Comparison of ENCODE assay signal across 12 mouse cellular contexts in genomic region chr7:63940321-63940720, GRCm38 (mm10). TPM values are rescaled to one million over a fixed set of nuclear protein-coding genes. Genes with fewer than 3 reads are reported as not detected.
DNase-seq lines count a peak whose midpoint lies in the region; ATAC-seq and TF ChIP-seq lines count a peak whose summit lies in the region.
"Had no signal": no experiment of that assay in that cellular context is flagged by ENCODE, and none has a peak within 500 bp of the region (broad histone marks: within the 10 kb centered on the region; RNA-seq: fewer than 3 reads in every experiment).

No protein-coding gene starts in this region.

- H3K4me2 ChIP-seq in lung, embryonic 14.5 days: no peak overlapping the region
- H3K4me2 ChIP-seq in liver, embryonic 16.5 days (ENCODE audit: low read depth, low read length): peak overlapping the region; percentile 100

- H3K9me3 ChIP-seq in lung, embryonic 14.5 days (ENCODE audit: low read depth, low read length): no peaks in the 10 kb centered on the region
- no peaks in the 10 kb centered on the region for H3K9me3 ChIP-seq in liver, embryonic 16.5 days (replicated peaks; ENCODE audit: control insufficient read depth, low read length)
- H3K9me3 ChIP-seq: forebrain, embryonic 12.5 days; midbrain, embryonic 12.5 days had no signal

- ATAC-seq in lung, embryonic 14.5 days (ENCODE audit: insufficient read depth): no peak
- no peak for ATAC-seq in liver, embryonic 16.5 days (ENCODE audit: low read depth)
- no peak for ATAC-seq in monocyte, adult 5-6 weeks (replicated peaks; ENCODE audit: insufficient number of reproducible peaks, low FRiP score, low TSS enrichment, poor library complexity, severe bottlenecking)
- ATAC-seq: Patski had no signal

- no peaks in the 10 kb centered on the region for H3K36me3 ChIP-seq in lung, embryonic 14.5 days (ENCODE audit: insufficient read depth)
- H3K36me3 ChIP-seq in liver, embryonic 16.5 days (ENCODE audit: control insufficient read depth, insufficient read depth): no peaks in the 10 kb centered on the region
- H3K36me3 ChIP-seq: forebrain, embryonic 12.5 days; midbrain, embryonic 12.5 days had no signal

- H3K4me1 ChIP-seq in lung, embryonic 14.5 days (ENCODE audit: insufficient read depth): no peaks in the 10 kb centered on the region
- peaks cover 43% of the 10 kb centered on the region for H3K4me1 ChIP-seq in liver, embryonic 16.5 days (ENCODE audit: control insufficient read depth, low read depth, low read length)

- no peak overlapping the region for H3K9ac ChIP-seq in lung, embryonic 14.5 days
- H3K9ac ChIP-seq in liver, embryonic 16.5 days (ENCODE audit: low read depth, low read length): peak overlapping the region; percentile 89

- no peak for DNase-seq in gastrocnemius, adult 2 months
- no peak for DNase-seq in gastrocnemius, adult 18-20 months (ENCODE audit: low spot score)
- no peak for DNase-seq in lung, embryonic 14.5 days
- DNase-seq in lung, postnatal 10 days: no peak
- DNase-seq in Muller cell, postnatal 12 days (ENCODE audit: inconsistent ontology term): peak; percentile 59
- no peak for DNase-seq in yolk sac, embryonic 10.5 days (ENCODE audit: low spot score)
- DNase-seq: kidney, postnatal 36 days had no signal

- no peaks in the 10 kb centered on the region for H3K27me3 ChIP-seq in lung, embryonic 14.5 days (ENCODE audit: insufficient read depth, low read length)
- no peaks in the 10 kb centered on the region for H3K27me3 ChIP-seq in liver, embryonic 16.5 days (ENCODE audit: control insufficient read depth, insufficient read depth, low read depth, low read length)
- H3K27me3 ChIP-seq: Patski had no signal

- H3K4me3 ChIP-seq in gastrocnemius, adult 2 months: no peak overlapping the region
- no peak overlapping the region for H3K4me3 ChIP-seq in lung, embryonic 14.5 days (ENCODE audit: low read depth, low read length)
- no peak overlapping the region; the same call in 1 of the 2 replicates for H3K4me3 ChIP-seq in liver, embryonic 16.5 days (ENCODE audit: low read depth, low read length)

- no peak for TF ChIP-seq CTCF in gastrocnemius, adult 2 months (IDR thresholded peaks at IDR 0.05)
- TF ChIP-seq CTCF in lung, embryonic 14.5 days (IDR thresholded peaks at IDR 0.05; ENCODE audit: low read depth): no peak

- intact Hi-C loops in gastrocnemius, adult 2 months (cut with DNase I): no loop called here

- peak overlapping the region; percentile 100; the same call in 1 of the 2 replicates for H3K27ac ChIP-seq in gastrocnemius, adult 2 months
- H3K27ac ChIP-seq in lung, embryonic 14.5 days (ENCODE audit: low read depth): peak overlapping the region; percentile 97; the same call in 1 of the 2 replicates
- H3K27ac ChIP-seq in liver, embryonic 16.5 days (ENCODE audit: low read length): peak overlapping the region; percentile 96

- 85% methylated on average over 5 of the region's 5 CpGs for WGBS in lung, embryonic 14.5 days
- WGBS in liver, embryonic 16.5 days (ENCODE audit: insufficient replicate concordance): 76% methylated on average over 5 of the region's 5 CpGs

RNA-seq across cellular contexts. Expression of gene Klf13, which starts 1.6 kb away (rescaled TPM):
- total RNA-seq in gastrocnemius, adult 2 months (2021): 10 to 100 TPM; 56.6 to 59.6 TPM
- total RNA-seq in gastrocnemius, adult 18-20 months (2021): 10 to 100 TPM; 33.3 to 55.3 TPM
- 29.0 and 32.6 TPM in 2 replicates for polyA plus RNA-seq in lung, embryonic 14.5 days (2014; fragmentation: Nextera tagmentation; extraction: Ambion mirVana)
- polyA plus RNA-seq in liver, embryonic 16.5 days (2015; fragmentation: Nextera tagmentation; extraction: Ambion mirVana): 15.6 and 16.6 TPM in 2 replicates
- total RNA-seq in monocyte, adult 5-6 weeks (2017): 106 to 183 TPM (median 115 TPM) in 3 replicates

RNA-seq across cellular contexts. Expression of gene E030018B13Rik, which starts 23.7 kb away (rescaled TPM):
- total RNA-seq in gastrocnemius, adult 2 months (2021): under 1 TPM in 1 of 2 experiments, not detected in 1; 0.22 TPM
- not detected for total RNA-seq in gastrocnemius, adult 18-20 months (2021)
- 0.18 TPM in 1 of 2 replicates, not detected in the other for polyA plus RNA-seq in lung, embryonic 14.5 days (2014; fragmentation: Nextera tagmentation; extraction: Ambion mirVana)
- polyA plus RNA-seq in liver, embryonic 16.5 days (2015; fragmentation: Nextera tagmentation; extraction: Ambion mirVana): not detected in 2 replicates
- 0.58 TPM in 1 of 3 replicates, not detected in the others for total RNA-seq in monocyte, adult 5-6 weeks (2017)
- polyA plus RNA-seq: forebrain, embryonic 12.5 days; midbrain, embryonic 12.5 days; Patski had no signal
